Mouse (Mus musculus) hindbrain, postnatal 0 days (tissue): ENCODE data around the gene Kcnq2. TPM values are rescaled to one million over a fixed set of nuclear protein-coding genes. Genes with fewer than 3 reads are reported as not detected.

Experiments used
- ATAC-seq: fragments of 200-750 bp; cut with Nextera tagmentation; 2 replicates; pipeline ENCODE4 v1.8.0; 2017; ENCODE audit warnings: mild to moderate bottlenecking, moderate TSS enrichment, moderate library complexity
- DNase-seq: peaks from one replicate; pipeline ENCODE4 v3.0.0-alpha.2; 2015; ENCODE audit warnings: low spot score
- H3K27ac ChIP-seq: fragments of 300-500 bp; sonication (generic); 2 replicates; pipeline ENCODE4 v1.5.1; 2014; ENCODE audit warnings: mild to moderate bottlenecking
- H3K27me3 ChIP-seq: fragments of 300-500 bp; sonication (generic); 2 replicates; pipeline ENCODE4 v1.6.1; 2014; ENCODE audit warnings: low read length, mixed read lengths; ENCODE audit not compliant: insufficient read depth
- H3K36me3 ChIP-seq: fragments of 300-500 bp; sonication (generic); 2 replicates; pipeline ENCODE4 v1.6.1; 2014; ENCODE audit warnings: low read length, mixed read lengths; ENCODE audit not compliant: insufficient read depth
- H3K4me1 ChIP-seq: fragments of 300-500 bp; sonication (generic); 2 replicates; pipeline ENCODE4 v1.6.1; 2014; ENCODE audit warnings: antibody characterized with exemption, low read length, mixed read lengths; ENCODE audit not compliant: insufficient read depth
- H3K4me2 ChIP-seq: fragments of 300-500 bp; sonication (generic); 2 replicates; pipeline ENCODE4 v1.6.1; 2014; ENCODE audit warnings: low read depth, mild to moderate bottlenecking, low read length, moderate library complexity, mixed read lengths
- H3K4me3 ChIP-seq: fragments of 300-500 bp; sonication (generic); 2 replicates; pipeline ENCODE4 v1.5.1; 2014; ENCODE audit warnings: low read length
- H3K9ac ChIP-seq: fragments of 300-500 bp; sonication (generic); replicated peaks from 2 replicates; pipeline ENCODE4 v1.6.1; 2014; ENCODE audit warnings: mild to moderate bottlenecking, low read length, moderate library complexity, mixed read lengths
- H3K9me3 ChIP-seq: fragments of 300-500 bp; sonication (generic); 2 replicates; pipeline ENCODE4 v1.6.1; 2016; ENCODE audit warnings: low read length, mixed read lengths
- CTCF ChIP-seq: IDR thresholded peaks from 2 replicates; pipeline ENCODE4 v1.5.1; 2016; ENCODE audit warnings: antibody characterized with exemption, control low read depth, low read depth
- WGBS: fragments of 180-500 bp; shearing (Covaris S2); extraction: QIAGEN DNeasy Blood & Tissue Kit; methylation state at CpG from one replicate; pipeline ENCODE4 v1.1.7; 2014; 5-methylcytosine and 5-hydroxymethylcytosine counted together
- polyA plus RNA-seq: library from polyadenylated mRNA; unstranded; fragments of >200 nt; fragmentation: Nextera tagmentation; extraction: Ambion mirVana; gene quantifications from 2 replicates; pipeline ENCODE4 v1.2.1, GENCODE M21; 2015
- total RNA-seq: library from RNA; depleted of rRNA; stranded (reverse); fragments of >200 nt; gene quantifications from 2 replicates; pipeline ENCODE4 v1.2.3, GENCODE M21; 2014

Kcnq2 gene
- total and polyA plus RNA-seq, 2 experiments from 2014 or later, result 34.6 to 142 TPM

- no peak for TF ChIP-seq CTCF
- Histone ChIP-seq H3K27me3 (no peaks in the 10 kb centered on the region), H3K4me3 (peak overlapping the region; percentile 32), H3K27ac (no peak overlapping the region), H3K36me3 (peaks cover 10% of the 10 kb centered on the region; the same call in 1 of the 2 replicates), H3K4me2 (peak overlapping the region; percentile 63), H3K9ac (no peak overlapping the region), H3K9me3 (no peaks in the 10 kb centered on the region), H3K4me1 (no peaks in the 10 kb centered on the region)
- 19% methylated on average over 31 of the region's 31 CpGs for WGBS
- DNase-seq, result no peak
- ATAC-seq, result 0 out of 2 replicates have a peak, but pooled peaks have one; percentile 2
Observed at GRCm38 (mm10) chr2:181148318-181148955, 13.3 kb upstream of the Kcnq2 start.

GRCm38 (mm10) chr2:181147546-181148317 lies 12.6 kb upstream of the Kcnq2 start:
- Histone ChIP-seq H3K4me1 (no peaks in the 10 kb centered on the region), H3K9ac (peak overlapping the region; percentile 21; the same call in 1 of the 2 replicates), H3K36me3 (peaks cover 4% of the 10 kb centered on the region; the same call in 1 of the 2 replicates), H3K4me2 (peak overlapping the region; percentile 63), H3K27ac (no peak overlapping the region), H3K9me3 (no peaks in the 10 kb centered on the region), H3K4me3 (peak overlapping the region; percentile 32), H3K27me3 (no peaks in the 10 kb centered on the region)
- DNase-seq (peak; percentile 75), ATAC-seq (0 out of 2 replicates have a peak, but pooled peaks have one; percentile 10)
- TF ChIP-seq CTCF, result no peak
- 4% methylated on average over 50 of the region's 61 CpGs for WGBS

- no peak overlapping the region for H3K27ac ChIP-seq
- no peaks in the 10 kb centered on the region; the same call in 1 of the 2 replicates for H3K36me3 ChIP-seq
- no peaks in the 10 kb centered on the region for H3K4me1 ChIP-seq
- no peak overlapping the region for H3K9ac ChIP-seq
- H3K4me2 ChIP-seq, result peak overlapping the region; percentile 63
- H3K27me3 ChIP-seq, result no peaks in the 10 kb centered on the region
- no peak overlapping the region for H3K4me3 ChIP-seq
- DNase-seq (no peak), ATAC-seq (no peak)
- no peaks in the 10 kb centered on the region for H3K9me3 ChIP-seq
- no peak for TF ChIP-seq CTCF
- 46% methylated on average over 4 of the region's 4 CpGs for WGBS
Observed at GRCm38 (mm10) chr2:181146976-181147545, 12.0 kb upstream of the Kcnq2 start.

GRCm38 (mm10) chr2:181144675-181145074 lies 9.6 kb upstream of the Kcnq2 start:
- Histone ChIP-seq H3K27me3 (no peaks in the 10 kb centered on the region), H3K9me3 (no peaks in the 10 kb centered on the region), H3K9ac (no peak overlapping the region), H3K4me1 (no peaks in the 10 kb centered on the region), H3K27ac (no peak overlapping the region), H3K36me3 (no peaks in the 10 kb centered on the region), H3K4me3 (no peak overlapping the region), H3K4me2 (no peak overlapping the region)
- DNase-seq (no peak), ATAC-seq (no peak)
- no peak for TF ChIP-seq CTCF
- 85% methylated on average over 2 of the region's 2 CpGs for WGBS

GRCm38 (mm10) chr2:181143509-181144276 lies 8.6 kb upstream of the Kcnq2 start:
- no peak overlapping the region for H3K4me2 ChIP-seq
- no peak for TF ChIP-seq CTCF
- H3K27ac ChIP-seq, result no peak overlapping the region
- DNase-seq, result no peak
- H3K4me1 ChIP-seq, result no peaks in the 10 kb centered on the region
- WGBS, result 67% methylated on average over 2 of the region's 2 CpGs
- no peak overlapping the region for H3K9ac ChIP-seq
- no peaks in the 10 kb centered on the region for H3K36me3 ChIP-seq
- no peaks in the 10 kb centered on the region for H3K27me3 ChIP-seq
- H3K9me3 ChIP-seq, result no peaks in the 10 kb centered on the region
- no peak overlapping the region for H3K4me3 ChIP-seq
- no peak for ATAC-seq

- TF ChIP-seq CTCF, result no peak
- H3K9ac ChIP-seq, result no peak overlapping the region
- no peaks in the 10 kb centered on the region for H3K27me3 ChIP-seq
- no peak for ATAC-seq
- H3K27ac ChIP-seq, result no peak overlapping the region
- H3K36me3 ChIP-seq, result no peaks in the 10 kb centered on the region
- H3K9me3 ChIP-seq, result no peaks in the 10 kb centered on the region
- no peak for DNase-seq
- no peak overlapping the region for H3K4me2 ChIP-seq
- no peaks in the 10 kb centered on the region for H3K4me1 ChIP-seq
- WGBS, result 59% methylated on average over 8 of the region's 8 CpGs
- H3K4me3 ChIP-seq, result no peak overlapping the region
Observed at GRCm38 (mm10) chr2:181142703-181143135, 7.6 kb upstream of the Kcnq2 start.
